Mouse (Mus musculus) embryo, embryonic 11.5 days (tissue): Measurements from ENCODE around the gene Tfeb.

ENCODE experiments used
- DNase-seq: peaks from one replicate; pipeline ENCODE4 v3.0.0-alpha.2; 2012; ENCODE audit warnings: low read depth, low spot score

Tfeb gene

DNA sequence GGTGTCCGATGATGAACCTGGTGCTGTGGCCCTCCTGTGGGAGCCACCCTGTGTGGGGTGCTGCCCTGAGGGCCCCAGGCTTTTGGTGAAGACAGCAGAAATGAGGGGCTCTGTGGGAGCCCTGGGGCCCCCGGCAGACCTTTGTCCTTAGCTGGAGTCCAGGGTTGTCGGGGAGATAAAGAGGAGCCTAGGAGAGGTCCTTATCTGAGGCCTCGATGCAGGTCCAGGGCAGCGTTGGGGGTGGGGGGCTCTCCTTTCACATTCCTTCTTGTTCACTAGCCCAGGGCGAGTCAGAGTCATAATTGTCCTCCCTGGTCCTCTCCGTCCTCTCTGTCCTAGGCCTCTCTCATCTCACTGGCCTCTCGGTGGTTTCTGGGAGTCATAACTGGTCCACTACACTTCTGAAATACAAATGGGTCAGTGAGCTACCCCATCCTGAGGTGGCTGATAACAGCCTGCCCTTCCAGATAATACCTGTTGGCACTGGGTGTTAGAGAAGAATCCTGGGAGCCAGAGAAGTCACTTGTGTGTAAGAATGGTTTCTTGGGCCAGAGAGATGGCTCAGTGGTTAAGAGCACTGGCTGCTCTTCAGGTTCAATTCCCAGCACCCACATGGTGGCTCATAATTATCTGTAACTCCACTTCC lies 16.4 kb downstream of the Tfeb start:
- no peak for DNase-seq

DNA sequence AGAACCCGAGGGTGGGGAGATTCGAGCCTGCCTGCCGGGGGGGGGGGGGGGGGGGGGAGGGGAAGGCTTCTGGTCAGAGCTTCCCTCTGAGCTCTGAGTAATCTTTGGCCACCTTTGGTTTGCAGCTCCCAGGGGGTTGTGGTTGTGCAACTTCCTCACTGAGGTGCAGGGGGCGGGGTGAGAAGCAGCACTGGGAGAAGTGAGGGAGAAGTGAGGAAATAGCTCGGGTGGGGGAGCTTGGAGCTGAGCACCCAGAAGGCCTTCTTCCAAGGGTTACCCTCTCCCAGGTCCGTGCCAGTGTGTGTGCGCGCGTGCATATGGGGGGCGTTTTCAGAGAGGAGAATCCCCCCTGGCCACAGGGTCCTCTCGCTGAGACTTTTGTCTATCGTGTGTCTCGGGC lies 17.4 kb downstream of the Tfeb start:
- DNase-seq: no peak

DNA sequence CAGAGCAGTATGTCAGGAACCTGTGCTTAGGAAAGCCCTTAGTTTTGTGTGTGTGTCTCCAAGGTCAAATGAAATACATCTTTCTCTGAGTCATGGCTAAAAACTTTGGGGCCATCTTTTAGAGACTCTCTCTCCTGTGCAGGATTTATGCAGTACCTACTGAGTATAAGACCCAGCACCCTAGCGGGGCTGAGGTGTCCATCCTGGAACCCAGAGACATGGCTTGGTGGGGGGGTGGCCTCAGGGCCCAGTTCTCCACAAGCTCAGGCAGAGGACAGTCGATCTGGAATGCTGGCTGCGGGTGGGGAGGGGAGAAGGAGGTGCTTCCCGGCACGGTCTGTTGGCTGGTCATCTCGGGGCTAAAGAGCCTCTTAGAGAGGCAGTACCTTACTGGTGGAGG lies 19.5 kb downstream of the Tfeb start:
- no peak for DNase-seq

DNA sequence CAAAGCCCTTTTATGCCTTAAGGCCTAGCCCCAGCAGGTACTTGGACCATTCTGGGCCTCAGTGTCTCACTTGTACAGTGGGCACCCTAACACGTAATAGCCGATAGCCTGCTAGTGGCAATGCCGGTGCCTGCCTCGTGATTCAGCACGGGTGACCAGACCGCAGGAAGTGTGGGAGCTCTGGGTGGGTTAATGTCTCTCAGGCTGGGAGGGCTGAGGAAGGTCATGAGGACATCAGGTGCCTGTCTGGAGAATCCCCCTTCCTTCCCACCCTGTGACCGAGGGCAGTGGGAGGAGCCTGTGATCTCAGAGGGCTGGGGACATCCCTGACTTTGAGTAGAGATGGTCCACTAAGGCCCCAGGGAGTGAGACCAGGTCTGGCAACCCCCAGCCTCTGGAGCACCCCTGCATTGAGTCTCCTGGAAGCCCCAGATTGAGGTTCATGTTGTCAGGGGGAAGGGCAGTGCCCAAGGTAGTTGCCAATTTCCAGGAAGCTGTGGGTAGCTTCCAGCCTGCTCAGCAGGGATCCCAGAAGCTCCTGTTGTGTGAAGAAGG lies 20.3 kb downstream of the Tfeb start:
- DNase-seq: no peak

DNA sequence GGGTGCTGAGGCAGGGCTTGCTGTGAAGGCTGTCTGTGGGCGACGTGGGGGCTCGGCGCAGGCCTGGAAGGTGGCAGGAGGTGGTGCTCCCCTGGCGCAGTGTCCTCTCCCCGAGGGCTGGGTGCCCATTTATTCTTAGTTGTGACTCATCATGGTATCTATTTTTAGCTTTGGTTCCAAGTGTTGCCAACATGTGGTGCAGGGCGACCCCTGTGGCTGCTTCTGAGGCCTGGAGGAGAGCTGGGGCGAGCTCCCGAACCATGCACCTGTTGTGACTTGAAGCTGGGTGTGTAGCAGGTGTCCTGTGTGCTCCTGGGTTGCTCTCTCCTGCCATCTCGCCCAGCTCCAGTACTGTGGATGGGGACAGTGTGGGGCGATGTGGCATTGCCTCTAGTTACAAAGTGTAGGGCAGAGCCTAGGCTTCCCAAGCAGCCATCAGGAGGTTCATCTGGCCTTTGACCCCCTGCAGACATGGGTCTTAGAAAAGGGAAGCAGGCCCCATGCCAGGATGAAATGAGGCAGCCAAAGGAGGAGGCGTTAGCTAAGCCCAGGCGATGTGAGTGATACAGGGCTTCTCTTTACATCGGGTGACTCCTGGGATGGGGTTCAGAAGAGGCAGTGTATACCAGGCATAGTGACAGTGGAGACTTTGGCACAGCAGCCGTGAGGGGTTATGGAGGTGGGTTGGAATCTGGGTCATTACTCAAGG lies 23.0 kb downstream of the Tfeb start:
- DNase-seq: no peak

DNA sequence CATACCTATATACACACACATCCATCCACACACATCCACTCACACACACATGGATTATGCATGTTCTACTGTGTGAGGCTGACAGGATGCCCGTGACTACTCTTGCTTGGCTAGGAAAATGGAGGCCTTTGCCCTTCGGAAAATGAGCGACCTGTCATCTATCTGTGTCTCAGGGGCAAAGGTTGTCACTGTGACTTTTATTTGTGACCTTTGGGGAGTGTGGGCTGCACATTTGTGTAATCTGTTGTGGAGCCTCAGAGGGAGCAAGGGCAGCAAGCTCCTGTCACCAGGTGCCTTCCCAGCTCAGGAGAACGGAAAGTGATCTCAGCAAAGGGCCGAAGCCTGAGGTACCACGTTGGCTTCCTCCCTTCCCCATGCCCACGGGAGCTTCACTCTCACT lies 25.2 kb downstream of the Tfeb start:
- no peak for DNase-seq

DNA sequence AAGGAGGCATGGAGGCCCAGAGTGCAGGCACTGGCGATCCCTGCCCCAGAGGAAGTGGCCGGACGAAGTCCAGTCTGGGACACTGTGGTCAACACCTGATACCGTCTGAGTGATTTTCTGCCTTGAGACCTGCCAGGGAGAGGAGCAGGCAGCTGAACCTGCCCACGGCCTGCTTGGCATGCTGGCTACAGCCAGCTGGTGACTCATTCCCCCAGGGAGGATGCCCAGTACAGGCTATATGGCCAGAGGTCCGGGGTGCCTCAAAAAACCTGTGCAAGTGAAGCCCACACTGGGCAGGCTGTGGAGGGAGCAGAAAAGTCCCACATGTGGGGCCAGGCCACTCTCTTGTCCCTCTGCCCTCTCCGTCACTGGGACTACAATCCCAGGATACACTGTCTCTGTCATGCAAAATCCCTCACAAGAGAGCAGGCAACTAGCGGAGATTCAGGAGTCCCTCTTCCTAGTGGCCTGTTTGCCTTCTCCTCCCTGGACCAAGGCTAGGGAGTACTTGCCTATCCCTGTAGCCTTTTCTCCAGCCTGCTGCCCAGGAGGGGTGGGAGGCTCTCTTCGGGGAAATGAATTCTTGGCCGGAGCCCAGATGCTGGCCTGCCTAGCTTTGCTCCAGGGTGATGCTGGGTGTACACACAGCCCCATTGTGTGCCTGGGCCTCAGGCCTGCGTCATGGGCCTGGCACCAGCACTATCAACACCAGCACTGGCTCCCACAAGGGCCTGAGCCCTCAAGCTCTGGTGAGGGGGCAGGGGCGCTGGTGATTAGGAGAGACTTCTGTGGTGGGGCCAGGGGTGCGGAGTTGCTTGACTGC lies 25.9 kb downstream of the Tfeb start:
- no peak for DNase-seq

DNA sequence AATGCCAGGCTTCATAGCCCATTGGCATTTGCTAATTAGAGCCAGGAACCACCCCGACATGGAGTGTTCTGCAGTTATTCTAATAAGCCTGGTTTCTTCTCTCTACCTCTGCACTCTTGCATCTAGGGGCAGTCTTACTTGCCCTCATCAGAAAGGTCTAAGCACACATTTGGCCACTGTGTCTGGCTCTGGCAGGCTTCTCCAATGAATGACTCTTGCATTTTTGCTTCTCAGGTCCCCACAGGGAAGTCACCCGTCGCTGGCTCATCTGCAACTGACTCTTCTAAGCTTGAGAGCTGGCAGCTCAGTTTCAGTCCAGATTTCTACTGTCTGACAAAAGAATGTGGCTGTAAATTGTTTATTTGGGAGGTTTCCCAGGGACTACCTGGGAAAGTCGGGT lies 29.2 kb downstream of the Tfeb start:
- DNase-seq: no peak

DNA sequence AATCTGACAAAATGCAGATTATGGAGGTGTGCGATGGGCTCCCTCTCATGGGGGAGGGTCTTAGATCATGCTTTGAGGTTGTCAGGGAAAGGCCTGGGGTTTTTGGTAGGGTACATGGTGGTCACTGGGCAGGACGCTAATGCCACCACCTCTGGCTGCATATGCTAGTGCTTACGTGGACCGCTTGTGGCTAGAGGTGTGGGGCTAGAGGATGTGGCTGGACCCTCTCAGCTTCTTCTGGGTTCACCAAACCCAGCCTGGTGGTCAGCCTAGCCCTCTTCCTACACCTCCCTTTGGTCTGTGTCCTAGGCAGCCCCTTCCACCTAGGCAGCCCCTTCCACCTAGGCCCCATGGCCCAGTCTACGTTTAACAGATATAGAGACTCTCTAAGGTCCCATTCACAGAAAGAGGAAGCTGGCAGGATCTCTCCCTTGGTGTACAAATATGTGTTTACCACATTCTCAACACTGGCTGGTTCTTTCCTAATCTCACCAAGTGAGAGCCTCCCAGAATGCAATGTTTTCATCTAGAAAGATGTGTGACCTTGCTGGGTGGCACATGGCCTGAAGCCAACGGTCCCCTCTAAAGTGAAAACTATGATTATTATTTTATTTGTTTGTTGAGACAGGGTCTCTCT lies 29.7 kb downstream of the Tfeb start:
- DNase-seq: no peak

DNA sequence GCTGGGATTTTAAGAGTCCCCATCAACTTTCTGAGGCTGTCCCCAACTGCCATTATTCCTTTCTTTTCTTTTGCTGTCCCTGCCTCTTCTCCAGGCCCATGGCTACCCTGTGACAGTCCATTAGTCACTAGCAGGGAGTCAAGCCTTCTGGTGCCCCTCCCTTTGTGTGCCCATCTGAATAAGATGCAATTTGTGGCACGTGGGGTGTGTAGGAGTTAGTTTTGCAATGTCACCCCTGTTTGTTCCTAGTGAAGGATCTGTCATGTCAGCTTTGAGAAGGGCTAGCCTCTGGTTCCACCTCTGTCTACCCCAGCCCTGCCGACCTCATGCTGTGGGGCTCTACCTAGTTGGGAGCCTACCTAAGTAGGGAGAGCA lies 30.2 kb downstream of the Tfeb start:
- DNase-seq: no peak

DNA sequence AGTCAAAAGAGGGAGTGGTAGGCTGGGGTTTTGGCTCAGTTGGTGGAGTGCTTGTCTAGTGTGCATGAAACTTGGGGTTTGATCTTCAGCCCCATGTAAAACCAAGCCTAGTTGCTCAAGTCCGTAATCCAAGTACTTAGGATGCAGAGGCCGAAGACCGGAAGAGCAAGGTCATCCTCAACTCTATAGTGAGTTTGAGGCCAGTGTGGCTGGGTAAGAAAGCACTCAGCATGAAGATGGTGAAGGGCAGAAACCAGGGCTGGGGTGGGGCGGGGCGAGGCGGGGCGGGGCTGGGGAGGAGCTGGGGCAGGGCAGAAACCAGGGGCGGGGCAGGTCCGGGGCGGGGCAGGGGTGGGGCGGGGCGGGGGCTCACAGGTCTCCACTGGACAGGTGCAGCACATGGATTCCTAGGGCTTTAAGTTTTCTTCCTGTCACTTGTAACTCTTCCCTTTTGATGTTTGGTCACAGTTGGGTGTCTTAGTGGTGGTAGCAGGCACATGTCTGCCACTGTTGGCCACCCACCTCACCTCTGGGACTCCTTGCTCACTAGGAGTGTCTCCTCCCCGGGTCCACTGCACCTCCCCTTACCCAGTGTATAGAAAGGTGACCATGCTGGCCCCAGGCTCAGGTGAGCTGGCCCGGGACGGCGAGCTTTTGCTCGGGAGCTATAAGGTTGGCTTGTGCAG lies 30.8 kb downstream of the Tfeb start:
- no peak for DNase-seq

DNA sequence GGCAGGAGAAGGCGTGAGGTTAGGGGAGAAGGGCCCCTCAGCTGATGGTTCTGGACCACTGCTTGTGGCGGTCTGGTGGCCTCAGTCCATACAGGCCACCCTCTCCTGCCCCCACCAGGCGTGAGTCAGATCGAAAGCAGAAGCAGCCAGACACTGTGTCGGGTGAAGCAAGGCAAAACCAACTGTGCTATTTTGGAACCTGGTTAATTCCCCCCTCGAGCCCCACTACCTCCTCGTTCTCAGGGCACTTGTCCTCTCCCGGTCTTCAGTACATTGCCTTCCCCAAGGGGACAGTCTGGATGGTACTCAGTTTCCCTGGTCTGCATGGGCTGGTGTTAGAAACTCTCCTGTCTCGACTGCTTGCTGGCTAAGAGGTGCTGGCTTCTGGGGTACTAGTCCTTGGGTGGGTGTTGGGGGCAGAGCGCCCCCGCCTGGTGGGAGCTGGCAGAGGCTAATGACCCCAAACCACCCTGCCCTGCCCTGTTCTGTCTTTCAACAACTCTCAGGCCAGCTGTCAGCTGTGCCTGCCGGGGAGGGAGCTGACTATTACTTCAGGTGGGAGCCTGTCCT lies 32.0 kb downstream of the Tfeb start:
- DNase-seq: no peak

DNA sequence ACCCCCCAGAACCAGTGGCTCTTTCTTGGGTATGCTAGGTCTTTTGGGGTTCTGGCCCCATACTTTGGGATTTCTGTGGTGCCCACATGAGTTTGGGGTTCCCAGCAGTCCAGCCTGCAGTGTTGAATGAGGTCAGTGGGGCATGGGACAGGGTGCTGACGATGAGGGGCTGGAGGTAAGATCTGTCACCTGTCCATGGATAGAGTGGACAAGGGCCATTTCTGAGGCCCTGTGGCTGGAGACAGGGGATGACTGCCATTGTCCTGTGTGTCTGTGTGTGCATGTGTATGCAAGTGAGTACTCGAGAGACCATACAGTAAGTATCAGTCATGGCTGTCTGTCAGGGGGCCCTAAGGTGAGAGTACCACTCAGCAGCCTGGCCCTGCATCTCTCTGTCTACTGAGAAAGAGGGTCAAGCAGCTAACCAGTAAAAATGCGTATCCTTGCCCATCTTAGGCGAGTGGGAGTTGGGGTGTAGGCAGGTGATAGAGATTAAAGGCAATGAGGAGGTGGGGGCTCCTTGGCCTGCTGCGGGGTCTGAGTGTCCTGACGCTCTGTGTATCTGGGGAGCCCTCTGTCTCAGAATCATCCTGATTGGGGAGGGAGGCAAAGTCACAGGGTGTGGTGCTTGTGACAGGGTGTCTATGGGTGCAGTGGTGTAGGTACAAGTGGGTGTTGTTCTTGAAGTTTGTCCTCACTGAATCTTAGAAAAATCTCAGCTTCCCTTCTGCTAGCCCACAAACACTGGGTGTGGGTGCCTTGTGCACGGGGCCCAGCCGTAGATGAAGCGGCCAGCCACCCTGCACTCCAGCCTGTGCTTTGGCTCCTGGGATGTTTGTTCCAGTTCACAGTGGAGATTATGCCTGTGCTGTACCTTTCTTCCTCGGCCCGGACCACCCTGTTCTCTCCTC lies 32.8 kb downstream of the Tfeb start:
- no peak for DNase-seq

DNA sequence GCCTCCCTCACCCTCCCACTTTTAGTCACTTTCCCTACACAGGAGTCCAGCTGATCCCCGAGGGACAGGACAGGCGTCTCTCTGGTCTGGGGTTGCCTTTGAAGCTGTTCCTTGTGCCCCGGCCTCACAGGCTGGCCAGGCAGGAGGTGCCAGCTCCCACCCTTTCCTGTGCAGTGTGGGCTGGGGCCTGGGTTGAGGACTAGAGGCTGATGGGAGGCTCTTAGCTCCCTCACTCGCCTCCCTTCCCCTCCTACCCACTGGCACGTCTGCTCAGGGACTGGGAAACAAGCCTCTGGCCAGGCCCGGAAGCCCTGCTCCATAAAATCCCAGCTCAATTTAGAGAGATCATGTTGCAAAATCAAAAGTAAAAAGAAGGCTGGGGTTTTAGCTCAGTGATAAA lies 36.8 kb downstream of the Tfeb start:
- no peak for DNase-seq

DNA sequence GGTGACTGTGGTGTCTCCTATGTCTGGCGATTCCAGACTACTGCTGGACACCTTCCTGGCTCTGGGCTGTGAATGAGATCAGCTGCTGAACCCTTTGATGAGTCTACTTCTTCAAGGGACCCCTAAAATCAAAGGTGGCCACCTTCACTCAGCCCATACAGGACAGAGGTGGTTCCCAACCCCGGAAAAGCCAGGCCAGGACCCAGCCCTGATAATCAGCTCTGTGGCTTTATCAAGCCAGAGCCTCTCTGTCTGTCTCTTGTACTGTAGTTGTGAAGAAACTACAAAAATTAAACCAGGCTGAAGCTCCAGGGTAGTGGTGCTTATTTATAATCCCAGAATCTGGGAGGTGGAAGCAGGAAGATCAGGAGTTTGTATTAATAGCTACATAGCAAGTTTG lies 40.3 kb downstream of the Tfeb start:
- no peak for DNase-seq

DNA sequence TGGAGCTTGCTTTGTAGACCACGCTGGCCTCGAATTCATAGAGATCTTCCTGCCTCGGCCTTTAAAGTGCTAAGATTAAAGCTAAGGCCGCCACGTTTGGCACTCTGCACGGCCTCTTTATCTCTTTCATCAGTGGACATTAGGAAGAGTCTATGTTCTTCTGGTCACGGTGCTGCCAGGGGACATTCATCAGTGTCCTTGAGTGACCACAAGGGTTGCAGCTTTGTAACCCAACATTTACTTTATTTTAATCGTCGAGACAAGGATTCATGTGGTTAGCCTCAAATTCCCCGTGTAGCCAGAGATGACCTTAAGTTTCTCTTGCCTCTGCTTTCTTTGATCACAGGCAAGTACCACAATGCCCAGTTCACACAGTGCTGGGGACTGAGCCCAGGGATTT lies 43.6 kb downstream of the Tfeb start:
- no peak for DNase-seq

DNA sequence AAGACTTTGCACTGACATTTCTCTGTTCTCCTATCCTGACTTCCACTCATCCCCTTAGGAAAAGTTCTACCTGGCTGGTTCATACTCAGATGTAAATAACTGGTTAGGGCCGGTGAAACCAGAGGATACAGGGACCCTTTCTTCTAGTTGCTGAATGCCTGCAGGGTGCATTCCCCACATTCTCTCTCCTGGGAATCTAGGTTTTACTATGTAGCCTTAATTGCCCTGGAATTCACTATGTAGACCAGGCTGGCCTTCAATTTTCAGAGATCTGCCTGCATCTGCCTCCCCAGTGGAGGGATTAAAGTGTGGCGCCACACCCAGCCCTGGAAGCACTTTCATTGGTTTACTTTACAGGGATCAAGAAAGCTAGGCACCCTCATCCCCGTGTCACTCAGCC lies 45.7 kb downstream of the Tfeb start:
- DNase-seq: no peak

DNA sequence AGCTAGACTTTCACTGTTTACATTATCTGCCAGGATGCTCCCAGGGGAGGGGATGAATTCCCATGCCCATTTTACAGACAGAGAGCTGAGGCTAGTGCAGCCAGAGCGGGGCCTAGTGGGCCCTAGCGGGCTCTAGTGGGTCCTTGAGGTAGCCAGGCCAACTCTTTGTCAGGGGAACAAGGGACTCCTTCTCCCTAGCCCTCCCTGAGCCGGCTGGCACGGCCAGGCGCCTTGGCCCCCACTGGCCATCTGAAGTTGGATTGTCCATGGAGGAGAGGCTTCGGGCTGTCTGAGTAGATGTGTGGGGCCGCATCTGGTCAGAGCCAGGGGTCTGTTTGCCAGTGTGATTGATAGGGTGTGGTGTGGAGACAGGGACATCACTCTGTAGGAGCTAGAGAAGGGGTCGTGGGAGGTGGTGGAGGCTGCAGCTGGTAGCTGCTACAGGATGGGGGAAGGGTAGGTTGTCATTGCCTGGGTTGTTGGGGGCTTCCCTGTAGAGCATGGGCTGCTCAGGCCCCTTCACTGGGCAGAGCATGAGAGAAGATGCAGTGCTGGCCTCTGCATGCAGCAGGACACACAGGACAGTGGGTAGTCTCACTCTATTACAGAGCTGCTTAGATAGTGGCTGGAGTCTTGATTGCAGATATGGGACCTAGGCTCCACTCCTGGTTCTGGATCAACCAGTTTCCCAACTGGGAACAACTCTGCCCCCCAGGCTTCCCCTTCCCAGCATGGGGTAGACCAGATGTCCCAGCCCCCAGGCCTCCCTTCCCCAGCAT lies 46.8 kb downstream of the Tfeb start:
- DNase-seq: no peak

DNA sequence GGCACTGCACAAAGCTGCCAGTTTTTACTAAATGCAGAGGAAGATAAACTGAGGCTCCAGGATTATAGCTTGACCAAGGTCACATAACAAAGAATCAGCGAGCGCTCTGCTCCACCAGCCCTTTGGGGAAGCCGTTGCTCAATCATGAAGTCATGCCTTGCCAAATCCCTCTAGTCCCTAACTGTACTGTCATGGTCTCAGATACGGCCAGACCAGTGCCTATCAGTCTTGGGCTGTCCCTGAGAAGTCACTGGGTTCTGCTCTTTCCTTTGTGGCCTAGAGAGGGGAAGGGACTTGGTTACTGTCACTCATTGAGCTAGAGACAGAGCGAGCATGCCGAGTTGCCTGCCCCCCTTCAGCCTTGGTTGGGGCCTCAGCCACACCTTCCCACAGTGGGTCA lies 47.6 kb downstream of the Tfeb start:
- DNase-seq: no peak
